Mouse (Mus musculus) stomach, embryonic 14.5 days (tissue): Measurements from ENCODE around the gene Mamdc2. TPM values are rescaled to one million over a fixed set of nuclear protein-coding genes. Genes with fewer than 3 reads are reported as not detected.

ENCODE experiments used
- ATAC-seq: fragments of 200-750 bp; cut with Nextera tagmentation; 2 replicates; pipeline ENCODE4 v1.8.0; 2017; ENCODE audit warnings: low read depth, moderate TSS enrichment; ENCODE audit not compliant: insufficient number of reproducible peaks, insufficient read depth, low FRiP score
- H3K27ac ChIP-seq: fragments of 300-500 bp; sonication (generic); 2 replicates; pipeline ENCODE4 v1.5.1; 2014; ENCODE audit warnings: mild to moderate bottlenecking, low read length, moderate library complexity, mixed read lengths
- H3K27me3 ChIP-seq: fragments of 300-500 bp; sonication (generic); 2 replicates; pipeline ENCODE4 v1.6.1; 2014; ENCODE audit warnings: low read length, control low read depth, mixed read lengths; ENCODE audit not compliant: control insufficient read depth, insufficient read depth
- H3K36me3 ChIP-seq: fragments of 300-500 bp; sonication (generic); 2 replicates; pipeline ENCODE4 v1.6.1; 2014; ENCODE audit warnings: mild to moderate bottlenecking, control low read depth, low read length, moderate library complexity, mixed read lengths; ENCODE audit not compliant: control insufficient read depth, insufficient read depth
- H3K4me1 ChIP-seq: fragments of 300-500 bp; sonication (generic); 2 replicates; pipeline ENCODE4 v1.6.1; 2014; ENCODE audit warnings: low read length, control low read depth, mixed read lengths; ENCODE audit not compliant: control insufficient read depth, insufficient read depth
- H3K4me2 ChIP-seq: fragments of 300-500 bp; sonication (generic); replicated peaks from 2 replicates; pipeline ENCODE4 v1.6.1; 2014; ENCODE audit warnings: low read depth, low read length, control low read depth
- H3K4me3 ChIP-seq: fragments of 300-500 bp; sonication (generic); 2 replicates; pipeline ENCODE4 v1.5.1; 2014; ENCODE audit warnings: low read depth, low read length, control low read depth
- H3K9ac ChIP-seq: fragments of 300-500 bp; sonication (generic); replicated peaks from 2 replicates; pipeline ENCODE4 v1.6.1; 2014; ENCODE audit warnings: low read depth, mild to moderate bottlenecking, control low read depth, low read length, moderate library complexity, mixed read lengths
- H3K9me3 ChIP-seq: fragments of 300-500 bp; sonication (generic); 2 replicates; pipeline ENCODE4 v1.6.1; 2016; ENCODE audit warnings: low read depth, low read length, control low read depth; ENCODE audit not compliant: control insufficient read depth
- WGBS: fragments of 180-500 bp; shearing (Covaris S2); extraction: QIAGEN DNeasy Blood & Tissue Kit; methylation state at CpG from one replicate; pipeline ENCODE4 v1.1.7; 2014; 5-methylcytosine and 5-hydroxymethylcytosine counted together
- polyA plus RNA-seq: library from polyadenylated mRNA; unstranded; fragments of >200 nt; fragmentation: Nextera tagmentation; extraction: Ambion mirVana; gene quantifications from 2 replicates; pipeline ENCODE4 v1.2.1, GENCODE M21; 2014

The Mamdc2 gene
- polyA plus RNA-seq, 1 experiment from 2014 or later, result 5.0 TPM

GRCm38 (mm10) chr19:23342782-23343181 is 105.5 kb downstream of the Mamdc2 start:
- 88% methylated on average over 3 of the region's 3 CpGs for WGBS

GRCm38 (mm10) chr19:23332883-23333282 is 115.4 kb downstream of the Mamdc2 start:
- no peak overlapping the region for H3K4me3 ChIP-seq
- no peak overlapping the region for H3K9ac ChIP-seq
- no peaks in the 10 kb centered on the region for H3K36me3 ChIP-seq
- no peak overlapping the region for H3K4me2 ChIP-seq
- no peaks in the 10 kb centered on the region for H3K27me3 ChIP-seq
- no peak for ATAC-seq
- H3K27ac ChIP-seq, result no peak overlapping the region
- no peaks in the 10 kb centered on the region for H3K9me3 ChIP-seq
- 97% methylated on average over 1 of the region's 1 CpGs for WGBS
- H3K4me1 ChIP-seq, result no peaks in the 10 kb centered on the region

More at GRCm38 (mm10) chr19:23342782-23343181, 105.5 kb downstream of the Mamdc2 start:
- Histone ChIP-seq H3K9me3 (no peaks in the 10 kb centered on the region), H3K27me3 (no peaks in the 10 kb centered on the region), H3K9ac (no peak overlapping the region), H3K4me3 (no peak overlapping the region), H3K4me1 (no peaks in the 10 kb centered on the region), H3K27ac (no peak overlapping the region), H3K4me2 (no peak overlapping the region), H3K36me3 (no peaks in the 10 kb centered on the region; the same call in 1 of the 2 replicates)
- ATAC-seq, result no peak

- Histone ChIP-seq H3K4me2 (no peak overlapping the region), H3K4me3 (no peak overlapping the region), H3K9ac (no peak overlapping the region), H3K9me3 (no peaks in the 10 kb centered on the region), H3K36me3 (no peaks in the 10 kb centered on the region), H3K4me1 (no peaks in the 10 kb centered on the region), H3K27ac (no peak overlapping the region), H3K27me3 (no peaks in the 10 kb centered on the region)
- 22% methylated on average over 6 of the region's 6 CpGs for WGBS
- no peak for ATAC-seq
Measured at GRCm38 (mm10) chr19:23330842-23331241, 117.4 kb downstream of the Mamdc2 start.

GRCm38 (mm10) chr19:23329346-23329745 is 118.9 kb downstream of the Mamdc2 start:
- no peak for ATAC-seq
- H3K4me3 ChIP-seq, result no peak overlapping the region
- WGBS, result 92% methylated on average over 2 of the region's 2 CpGs
- no peaks in the 10 kb centered on the region for H3K27me3 ChIP-seq
- H3K27ac ChIP-seq, result no peak overlapping the region
- no peak overlapping the region for H3K9ac ChIP-seq
- H3K4me2 ChIP-seq, result no peak overlapping the region
- H3K9me3 ChIP-seq, result no peaks in the 10 kb centered on the region
- H3K4me1 ChIP-seq, result no peaks in the 10 kb centered on the region
- no peaks in the 10 kb centered on the region for H3K36me3 ChIP-seq

- WGBS, result 91% methylated on average over 3 of the region's 3 CpGs
- H3K27ac ChIP-seq, result no peak overlapping the region
Measured at GRCm38 (mm10) chr19:23327056-23327640, 121.1 kb downstream of the Mamdc2 start.

GRCm38 (mm10) chr19:23323107-23323506 is 125.1 kb downstream of the Mamdc2 start:
- WGBS, result 68% methylated on average over 3 of the region's 3 CpGs
- Histone ChIP-seq H3K27ac (no peak overlapping the region), H3K4me3 (no peak overlapping the region), H3K4me2 (no peak overlapping the region), H3K4me1 (no peaks in the 10 kb centered on the region), H3K9me3 (no peaks in the 10 kb centered on the region), H3K9ac (no peak overlapping the region), H3K36me3 (no peaks in the 10 kb centered on the region), H3K27me3 (no peaks in the 10 kb centered on the region)
- ATAC-seq, result no peak

More at GRCm38 (mm10) chr19:23327056-23327640, 121.1 kb downstream of the Mamdc2 start:
- no peak for ATAC-seq
- H3K4me1 ChIP-seq, result no peaks in the 10 kb centered on the region
- H3K9ac ChIP-seq, result no peak overlapping the region
- H3K4me3 ChIP-seq, result no peak overlapping the region
- no peaks in the 10 kb centered on the region for H3K9me3 ChIP-seq
- H3K27me3 ChIP-seq, result no peaks in the 10 kb centered on the region
- H3K36me3 ChIP-seq, result no peaks in the 10 kb centered on the region
- no peak overlapping the region for H3K4me2 ChIP-seq

- Histone ChIP-seq H3K4me3 (no peak overlapping the region), H3K9me3 (no peaks in the 10 kb centered on the region), H3K36me3 (no peaks in the 10 kb centered on the region), H3K27ac (no peak overlapping the region), H3K27me3 (no peaks in the 10 kb centered on the region), H3K4me2 (no peak overlapping the region), H3K4me1 (no peaks in the 10 kb centered on the region), H3K9ac (no peak overlapping the region)
- WGBS, result 82% methylated on average over 5 of the region's 5 CpGs
- ATAC-seq, result no peak
Measured at GRCm38 (mm10) chr19:23317989-23318358, 130.3 kb downstream of the Mamdc2 start.

GRCm38 (mm10) chr19:23317295-23317988 is 130.8 kb downstream of the Mamdc2 start:
- H3K36me3 ChIP-seq, result no peaks in the 10 kb centered on the region
- H3K27ac ChIP-seq, result no peak overlapping the region
- no peak for ATAC-seq
- 75% methylated on average over 5 of the region's 5 CpGs for WGBS
- H3K9ac ChIP-seq, result no peak overlapping the region
- no peaks in the 10 kb centered on the region for H3K4me1 ChIP-seq
- no peak overlapping the region for H3K4me3 ChIP-seq
- no peak overlapping the region for H3K4me2 ChIP-seq
- H3K9me3 ChIP-seq, result no peaks in the 10 kb centered on the region
- no peaks in the 10 kb centered on the region for H3K27me3 ChIP-seq
